Mouse (Mus musculus): ENCODE measurements at regions not wholly inside any gene's neighbourhood (a gene's known extent, or its start where the extent isn't known, plus 50 kb on each side); places are given as distances from the start of the nearest gene placed in this dataset.
A peak's percentile ranks its signal among the peaks of the same experiment; 100 is the strongest.

GRCm38 (mm10) chr3:149291473-149291872 is 301.1 kb upstream of the Adgrl2 start:
- Histone ChIP-seq H3K27me3 (ENCODE audit: insufficient read depth, low read length) (no peaks in the 10 kb centered on the region), H3K4me2 (ENCODE audit: low read length) (no peak overlapping the region), H3K27ac (no peak overlapping the region), H3K36me3 (ENCODE audit: insufficient read depth, low read length) (no peaks in the 10 kb centered on the region), H3K4me3 (replicated peaks; ENCODE audit: low read depth, low read length) (no peak overlapping the region), H3K9ac (ENCODE audit: low read depth, low read length) (no peak overlapping the region), H3K9me3 (replicated peaks; ENCODE audit: low read length) (no peaks in the 10 kb centered on the region), H3K4me1 (replicated peaks; ENCODE audit: insufficient read depth, low read length) (no peaks in the 10 kb centered on the region)
- TF ChIP-seq CTCF (IDR thresholded peaks at IDR 0.05; ENCODE audit: low read depth), result no peak
- ATAC-seq (replicated peaks; ENCODE audit: low FRiP score, low read depth) (no peak), DNase-seq (ENCODE audit: low spot score) (no peak)
- WGBS, result 62% methylated on average over 7 of the region's 7 CpGs

DNA sequence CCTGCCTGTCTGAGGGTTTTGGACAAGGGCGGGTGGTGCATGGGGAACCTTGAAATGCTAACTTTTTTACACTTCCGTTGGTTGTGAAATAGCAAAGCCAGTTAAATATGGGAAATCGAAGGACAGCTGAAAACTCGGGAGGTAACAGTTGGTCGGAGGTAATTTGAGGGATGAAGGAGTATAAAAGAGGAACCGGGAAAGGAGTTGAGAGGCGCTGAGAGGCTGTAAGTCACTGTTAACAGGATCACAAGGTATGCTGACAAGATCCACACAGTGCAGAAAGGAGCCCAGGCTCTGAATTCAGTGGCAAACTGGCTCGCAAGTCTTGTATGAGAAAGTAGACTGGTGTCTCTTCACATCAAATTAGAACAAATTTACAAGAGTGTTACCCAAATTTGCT is 299.9 kb upstream of the Adgrl2 start:
- no peak for DNase-seq (ENCODE audit: low spot score)
- Histone ChIP-seq H3K9me3 (replicated peaks; ENCODE audit: low read length) (no peaks in the 10 kb centered on the region), H3K4me3 (replicated peaks; ENCODE audit: low read depth, low read length) (no peak overlapping the region), H3K36me3 (ENCODE audit: insufficient read depth, low read length) (no peaks in the 10 kb centered on the region), H3K4me2 (ENCODE audit: low read length) (no peak overlapping the region), H3K27ac (no peak overlapping the region), H3K9ac (ENCODE audit: low read depth, low read length) (no peak overlapping the region), H3K27me3 (ENCODE audit: insufficient read depth, low read length) (no peaks in the 10 kb centered on the region), H3K4me1 (replicated peaks; ENCODE audit: insufficient read depth, low read length) (no peaks in the 10 kb centered on the region)
- 60% methylated on average over 8 of the region's 8 CpGs for WGBS
- TF ChIP-seq CTCF (IDR thresholded peaks at IDR 0.05; ENCODE audit: low read depth), result no peak
- ATAC-seq (replicated peaks; ENCODE audit: low FRiP score, low read depth), result no peak

- 84% methylated on average over 4 of the region's 4 CpGs for WGBS
- Histone ChIP-seq H3K4me3 (replicated peaks; ENCODE audit: low read depth, low read length) (no peak overlapping the region), H3K36me3 (ENCODE audit: insufficient read depth, low read length) (no peaks in the 10 kb centered on the region), H3K27me3 (ENCODE audit: insufficient read depth, low read length) (no peaks in the 10 kb centered on the region), H3K9ac (ENCODE audit: low read depth, low read length) (no peak overlapping the region), H3K4me2 (ENCODE audit: low read length) (no peak overlapping the region), H3K27ac (no peak overlapping the region), H3K4me1 (replicated peaks; ENCODE audit: insufficient read depth, low read length) (no peaks in the 10 kb centered on the region), H3K9me3 (replicated peaks; ENCODE audit: low read length) (no peaks in the 10 kb centered on the region)
- ATAC-seq (replicated peaks; ENCODE audit: low FRiP score, low read depth), result no peak
- no peak for TF ChIP-seq CTCF (IDR thresholded peaks at IDR 0.05; ENCODE audit: low read depth)
- no peak for DNase-seq (ENCODE audit: low spot score)
Observed at GRCm38 (mm10) chr3:149287080-149287479, 296.7 kb upstream of the Adgrl2 start.

- Histone ChIP-seq H3K36me3 (ENCODE audit: insufficient read depth, low read length) (no peaks in the 10 kb centered on the region), H3K4me2 (ENCODE audit: low read length) (no peak overlapping the region), H3K9me3 (replicated peaks; ENCODE audit: low read length) (no peaks in the 10 kb centered on the region), H3K4me1 (replicated peaks; ENCODE audit: insufficient read depth, low read length) (no peaks in the 10 kb centered on the region), H3K4me3 (replicated peaks; ENCODE audit: low read depth, low read length) (no peak overlapping the region), H3K27ac (no peak overlapping the region), H3K27me3 (ENCODE audit: insufficient read depth, low read length) (no peaks in the 10 kb centered on the region), H3K9ac (ENCODE audit: low read depth, low read length) (no peak overlapping the region)
- no peak for ATAC-seq (replicated peaks; ENCODE audit: low FRiP score, low read depth)
- no peak for DNase-seq (ENCODE audit: low spot score)
- WGBS, result 89% methylated on average over 4 of the region's 4 CpGs
- no peak for TF ChIP-seq CTCF (IDR thresholded peaks at IDR 0.05; ENCODE audit: low read depth)
Observed at GRCm38 (mm10) chr3:149284976-149285375, 294.6 kb upstream of the Adgrl2 start.

GRCm38 (mm10) chr3:149280807-149281789 is 290.7 kb upstream of the Adgrl2 start:
- H3K4me3 ChIP-seq (replicated peaks; ENCODE audit: low read depth, low read length), result no peak overlapping the region
- H3K9ac ChIP-seq (ENCODE audit: low read depth, low read length), result no peak overlapping the region
- no peak for TF ChIP-seq CTCF (IDR thresholded peaks at IDR 0.05; ENCODE audit: low read depth)
- DNase-seq (ENCODE audit: low spot score) (peak; percentile 11), ATAC-seq (replicated peaks; ENCODE audit: low FRiP score, low read depth) (peak; percentile 65; the same call in 1 of the 2 replicates)
- WGBS, result 76% methylated on average over 9 of the region's 9 CpGs
- no peaks in the 10 kb centered on the region for H3K4me1 ChIP-seq (replicated peaks; ENCODE audit: insufficient read depth, low read length)
- no peaks in the 10 kb centered on the region for H3K27me3 ChIP-seq (ENCODE audit: insufficient read depth, low read length)
- H3K4me2 ChIP-seq (ENCODE audit: low read length), result no peak overlapping the region
- no peaks in the 10 kb centered on the region for H3K36me3 ChIP-seq (ENCODE audit: insufficient read depth, low read length)
- no peaks in the 10 kb centered on the region for H3K9me3 ChIP-seq (replicated peaks; ENCODE audit: low read length)
- no peak overlapping the region for H3K27ac ChIP-seq

DNA sequence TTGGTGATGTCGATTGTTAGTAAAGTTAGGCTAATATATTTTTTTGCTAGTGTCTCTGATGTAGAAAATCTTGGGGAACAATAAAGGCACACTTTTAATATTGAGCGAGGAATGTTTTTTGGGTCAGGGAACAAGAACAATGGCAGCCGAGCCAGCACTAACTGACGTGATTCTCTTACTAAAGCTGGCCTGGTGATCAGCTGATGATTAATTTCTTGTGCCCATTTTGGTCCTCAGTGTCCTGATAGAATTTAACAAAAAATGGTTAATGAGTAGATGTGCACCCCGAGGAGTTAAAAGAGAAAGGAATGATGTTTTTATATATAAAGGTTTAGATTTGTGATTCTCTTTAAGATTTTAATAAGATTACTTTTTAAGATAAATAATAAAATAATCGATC is 289.0 kb upstream of the Adgrl2 start:
- 61% methylated on average over 6 of the region's 6 CpGs for WGBS
- Histone ChIP-seq H3K9me3 (replicated peaks; ENCODE audit: low read length) (no peaks in the 10 kb centered on the region), H3K36me3 (ENCODE audit: insufficient read depth, low read length) (no peaks in the 10 kb centered on the region), H3K4me3 (replicated peaks; ENCODE audit: low read depth, low read length) (no peak overlapping the region), H3K4me1 (replicated peaks; ENCODE audit: insufficient read depth, low read length) (no peaks in the 10 kb centered on the region), H3K4me2 (ENCODE audit: low read length) (no peak overlapping the region), H3K9ac (ENCODE audit: low read depth, low read length) (no peak overlapping the region), H3K27me3 (ENCODE audit: insufficient read depth, low read length) (no peaks in the 10 kb centered on the region), H3K27ac (no peak overlapping the region)
- DNase-seq (ENCODE audit: low spot score) (no peak), ATAC-seq (replicated peaks; ENCODE audit: low FRiP score, low read depth) (no peak)
- no peak for TF ChIP-seq CTCF (IDR thresholded peaks at IDR 0.05; ENCODE audit: low read depth)

Data from kidney, postnatal 0 days (tissue).